Mouse (Mus musculus): ENCODE data around the gene Gm8104. TPM values are rescaled to one million over a fixed set of nuclear protein-coding genes. Genes with fewer than 3 reads are reported as not detected.
"Not testable (repeated sequence)": the region's sequence is repeated elsewhere in the genome, so short reads cannot be mapped to it uniquely, and the experiment has no call there.

Gm8104 gene
- total RNA-seq (2021) = under 1 TPM; 0.25 TPM
- long read RNA-seq, partial matches to known transcripts = 0 of 1 reads
- long read RNA-seq, other reads (novel, unspliced or antisense) = 1 of 1 reads

DNA sequence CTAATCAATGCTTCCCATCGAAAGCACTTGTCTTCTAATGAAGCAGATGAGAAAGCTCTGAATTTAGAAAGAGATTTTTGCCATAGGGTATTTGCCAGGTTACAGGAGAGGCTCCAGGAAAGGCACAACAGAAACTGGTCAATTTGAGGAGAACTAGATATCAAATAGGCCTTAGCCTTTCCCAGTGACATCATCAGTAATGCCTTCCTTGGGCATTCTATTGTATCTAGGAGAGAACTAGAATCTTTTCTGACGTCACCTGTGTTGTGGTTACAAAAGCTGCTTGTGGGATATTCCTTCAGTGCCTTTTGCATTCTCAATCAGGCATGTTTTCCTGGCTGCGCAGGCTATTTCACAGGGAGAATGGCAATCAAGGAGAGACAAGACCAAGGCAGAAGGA is at the start of gene Gm8104:
Gm8104 (plus strand) TSS at position 301 of the 400 bp plus-strand sequence.
- DNase-seq (ENCODE audit: low spot score in 2 of 2) = not testable (repeated sequence)

- DNase-seq (ENCODE audit: low spot score in 2 of 2) = not testable (repeated sequence)
These were observed 42.3 kb upstream of the Gm8104 start for GRCm38 (mm10) chr14:43058063-43058462.

GRCm38 (mm10) chr14:43060179-43060578 is 40.2 kb upstream of the Gm8104 start:
- not testable (repeated sequence) for DNase-seq (ENCODE audit: low spot score in 2 of 2)

- DNase-seq (ENCODE audit: low spot score in 2 of 2) = not testable (repeated sequence)
These were observed 23.9 kb upstream of the Gm8104 start, which contains the start of gene Gm8094 for GRCm38 (mm10) chr14:43076543-43076942. Gene Gm8094, minus strand, starts transcription at chr14:43076643.

DNA sequence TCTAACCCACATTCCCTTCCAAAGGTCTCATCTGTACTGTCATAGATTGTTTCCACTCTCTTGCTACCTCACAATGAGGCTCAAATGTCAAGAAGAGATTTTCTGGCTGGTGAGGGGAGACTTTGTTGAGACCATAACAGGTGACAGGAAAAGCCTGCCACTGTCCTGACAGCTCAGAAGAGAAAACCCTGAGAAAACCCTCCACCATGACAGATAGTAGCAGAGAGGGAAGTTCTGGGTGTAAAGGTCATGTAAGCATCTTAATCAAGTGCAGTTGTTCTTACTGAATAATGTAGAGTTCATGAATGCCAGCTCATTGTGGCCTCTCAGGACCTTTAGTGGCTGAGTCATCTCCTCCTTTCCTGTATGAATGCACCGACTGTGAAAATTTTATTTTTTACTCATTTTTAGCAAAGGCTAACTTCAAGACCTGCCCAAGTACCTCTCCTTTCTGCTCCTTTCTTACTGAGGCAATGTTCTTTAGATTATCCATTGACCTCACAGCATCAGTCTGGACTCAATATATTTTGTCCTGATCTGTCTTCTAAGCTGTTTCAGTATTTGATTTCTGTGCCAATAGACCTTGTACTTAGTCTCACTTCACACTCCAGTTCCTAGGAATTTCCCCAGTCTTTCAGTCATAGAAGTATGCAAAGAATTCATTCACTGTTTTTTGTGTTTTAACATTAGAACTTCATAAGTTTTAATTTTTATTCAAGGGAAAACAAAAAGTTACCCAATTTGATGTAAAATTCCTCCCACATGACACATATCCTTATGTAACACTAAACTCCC is 15.3 kb upstream of the Gm8104 start:
- peak in 1 of 2 experiments; percentile 3 for DNase-seq (ENCODE audit: low spot score in 2 of 2)

DNA sequence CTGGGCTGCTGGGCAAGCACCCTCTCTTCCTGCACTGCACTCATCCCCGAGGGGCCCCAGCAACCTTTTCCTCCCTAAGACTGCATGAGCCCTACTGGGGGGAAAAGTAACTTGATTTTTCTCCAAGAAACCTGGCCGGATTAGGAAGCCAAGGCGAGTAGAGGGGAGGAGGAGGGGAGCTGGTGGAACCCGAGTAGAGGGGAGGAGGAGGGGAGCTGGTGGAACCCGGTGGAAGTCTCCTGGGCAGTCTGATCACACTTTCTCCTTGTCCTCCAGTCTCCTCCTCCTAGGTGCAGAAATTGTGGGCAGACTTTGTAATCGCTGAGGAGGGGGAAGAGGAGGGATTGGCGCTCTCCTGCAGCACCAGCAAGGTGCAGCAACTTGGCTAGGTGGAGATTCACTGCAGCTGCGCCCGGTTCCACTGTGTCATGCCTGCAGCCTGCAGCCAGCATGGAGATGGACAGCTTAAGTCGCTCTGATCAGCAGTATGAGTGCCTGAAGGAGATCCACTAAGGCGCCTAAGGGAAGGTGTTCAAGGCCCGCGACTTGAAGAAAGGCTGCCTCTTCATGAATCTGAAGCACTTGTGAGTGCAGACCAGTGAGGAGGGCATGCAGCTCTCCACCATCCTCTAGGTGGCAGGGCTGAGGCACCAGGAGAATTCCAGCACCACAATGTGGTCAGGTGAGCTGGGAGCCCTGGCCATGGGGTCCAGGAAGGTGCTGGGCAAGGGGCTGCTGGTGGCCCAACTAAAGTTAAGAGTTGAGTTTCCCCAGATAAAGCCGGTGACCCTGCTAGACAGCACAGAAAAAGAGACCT is 11.1 kb upstream of the Gm8104 start:
- not testable (repeated sequence) for DNase-seq (ENCODE audit: low spot score in 2 of 2)

- not testable (repeated sequence) for DNase-seq (ENCODE audit: low spot score in 2 of 2)
These were observed 19.3 kb downstream of the Gm8104 start for GRCm38 (mm10) chr14:43119673-43120072.

DNA sequence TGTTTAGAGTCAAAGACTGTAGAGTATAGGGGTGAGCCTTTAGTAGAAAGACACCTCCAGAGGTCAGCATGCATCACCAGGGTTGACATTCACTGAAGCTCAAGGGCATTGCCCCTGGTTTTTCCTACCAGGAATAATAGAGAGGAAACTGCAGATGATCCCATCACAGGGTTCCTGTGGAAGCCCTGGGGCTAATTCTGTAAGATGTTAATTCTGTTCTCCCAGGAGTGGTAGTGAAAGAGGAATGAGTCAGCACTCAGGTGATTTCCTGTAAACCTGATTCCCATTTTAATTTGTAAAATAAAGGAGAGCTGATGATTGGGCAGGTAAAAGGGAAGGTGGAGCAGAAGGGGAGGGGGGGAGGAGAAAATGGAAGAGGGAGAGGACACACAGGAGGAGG is 25.9 kb downstream of the Gm8104 start:
- DNase-seq (ENCODE audit: low spot score in 2 of 2) = not testable (repeated sequence)

Other genes starting within 250 kb of the Gm8104 start
- gene Gm21977, start 247.1 kb upstream of the Gm8104 start, total RNA-seq (2021) = not detected
- gene Gm8082, start 107.0 kb upstream of the Gm8104 start, total RNA-seq (2021) = not detected
- gene Gm10376, start 85.0 kb upstream of the Gm8104 start, total RNA-seq (2021) = under 1 TPM in 1 of 2 experiments, not detected in 1; 0.91 TPM
- not detected for gene Gm8094, start 24.0 kb upstream of the Gm8104 start, total RNA-seq (2021)
- gene Gm7233, start 79.3 kb downstream of the Gm8104 start, total RNA-seq (2021) = under 1 TPM in 1 of 2 experiments, not detected in 1; 0.33 TPM
- not detected for gene Gm8122, start 134.7 kb downstream of the Gm8104 start, total RNA-seq (2021)
- under 1 TPM in 1 of 2 experiments, not detected in 1; 0.23 TPM for gene Gm8126, start 158.0 kb downstream of the Gm8104 start, total RNA-seq (2021)
- not detected for gene Gm9732, start 174.4 kb downstream of the Gm8104 start, total RNA-seq (2021)
- gene Gm8127, start 193.2 kb downstream of the Gm8104 start, total RNA-seq (2021) = not detected
- not detected for gene 1700001F09Rik, start 247.2 kb downstream of the Gm8104 start, total RNA-seq (2021)